Mouse (Mus musculus) common myeloid progenitor, adult 5-6 weeks (primary cell): ENCODE results near the gene Slc25a23. TPM values are rescaled to one million over a fixed set of nuclear protein-coding genes. Genes with fewer than 3 reads are reported as not detected.
A peak's percentile ranks its signal among the peaks of the same experiment; 100 is the strongest.

Source experiments
- ATAC-seq: replicated peaks from 2 replicates; pipeline ENCODE4 v1.8.0; 2016; ENCODE audit warnings: low read depth, mild to moderate bottlenecking, moderate TSS enrichment, inconsistent platforms; ENCODE audit not compliant: poor library complexity, severe bottlenecking
- total RNA-seq: library from RNA; stranded (forward); fragments of 200-1000, 187-1606 nt; gene quantifications from 2 replicates; pipeline ENCODE4 v1.2.3, GENCODE M21; 2017

Slc25a23 gene
- total RNA-seq, 1 experiment from 2014 or later = 11.6 TPM

- peak; percentile 92 for ATAC-seq
Measured at GRCm38 (mm10) chr17:57078336-57078735, 18.7 kb upstream of the Slc25a23 start, which contains the start of gene Dennd1c. Gene Dennd1c, minus strand, starts transcription at chr17:57078514.

DNA sequence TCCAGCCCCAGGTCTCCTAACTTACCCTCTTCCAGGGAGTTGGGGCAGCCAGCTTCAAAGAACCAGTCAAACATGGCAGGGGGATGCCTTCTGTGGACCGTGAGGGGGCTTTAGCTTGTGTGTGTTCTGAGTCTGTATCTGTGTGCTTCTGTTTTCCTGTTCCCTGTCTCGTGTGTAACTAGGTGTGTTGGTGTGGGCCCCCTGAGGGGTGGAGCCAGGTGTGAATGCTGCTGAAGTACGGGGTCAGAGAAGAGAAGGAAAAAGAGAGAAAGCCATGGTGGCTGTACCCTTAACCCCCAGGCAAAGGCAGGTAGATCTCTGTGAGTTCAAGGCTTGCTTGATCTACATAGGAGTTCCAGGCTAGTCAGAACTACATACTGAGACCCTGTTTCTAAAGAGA lies 17.3 kb upstream of the Slc25a23 start:
- no peak for ATAC-seq

- ATAC-seq = no peak
Measured at GRCm38 (mm10) chr17:57070699-57071098, 11.0 kb upstream of the Slc25a23 start.

GRCm38 (mm10) chr17:57070272-57070671 lies 10.6 kb upstream of the Slc25a23 start:
- no peak for ATAC-seq

- no peak for ATAC-seq
Measured at GRCm38 (mm10) chr17:57066908-57067307, 7.2 kb upstream of the Slc25a23 start.

DNA sequence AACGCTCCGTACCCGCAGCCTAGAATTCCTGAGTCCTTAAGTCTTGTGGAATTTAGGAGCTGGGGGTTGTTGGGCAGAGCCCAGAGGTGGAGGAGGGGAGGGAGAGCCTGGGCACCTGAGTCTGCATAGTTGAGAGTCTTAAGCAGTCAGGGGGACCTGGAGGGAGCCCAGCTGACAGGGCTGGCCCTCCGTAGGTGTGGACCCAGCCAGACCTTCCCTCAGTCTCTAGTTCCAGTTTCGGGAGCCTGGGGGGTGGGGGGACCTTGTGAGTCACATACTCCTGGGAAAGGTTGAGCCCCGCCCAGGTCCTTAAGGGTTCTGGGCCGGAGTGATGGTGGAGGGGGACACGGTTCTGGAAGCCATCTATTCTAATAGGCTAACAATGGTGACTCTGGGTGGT lies 3.4 kb upstream of the Slc25a23 start:
- ATAC-seq = no peak

GRCm38 (mm10) chr17:57062548-57062947 lies 2.9 kb upstream of the Slc25a23 start:
- no peak for ATAC-seq

DNA sequence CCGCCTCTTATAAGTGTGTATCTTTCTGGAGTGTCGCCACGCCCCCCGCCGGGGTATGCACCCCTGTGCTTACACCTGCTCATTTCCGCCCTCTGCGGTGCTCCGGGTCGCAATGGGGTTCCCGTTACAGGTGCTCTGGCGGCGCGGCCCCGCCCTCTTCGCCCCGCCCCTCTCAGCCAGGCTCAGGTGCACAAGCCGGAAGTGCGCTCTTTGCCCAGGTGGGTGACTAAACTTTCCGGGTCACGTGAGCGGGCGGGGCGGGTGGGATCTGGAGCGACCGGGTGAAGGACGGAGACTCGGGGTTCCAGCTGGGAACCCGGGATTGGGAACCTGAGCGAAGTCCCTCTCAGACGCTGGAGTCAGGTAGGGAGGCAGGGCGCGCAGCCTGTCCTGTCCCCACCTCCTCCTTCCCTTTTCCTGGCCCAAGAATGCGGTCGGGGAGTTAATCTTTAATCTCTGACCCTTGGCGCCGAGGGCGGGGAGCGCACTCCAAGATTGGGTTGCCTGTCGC lies 2.4 kb upstream of the Slc25a23 start:
- no peak for ATAC-seq

DNA sequence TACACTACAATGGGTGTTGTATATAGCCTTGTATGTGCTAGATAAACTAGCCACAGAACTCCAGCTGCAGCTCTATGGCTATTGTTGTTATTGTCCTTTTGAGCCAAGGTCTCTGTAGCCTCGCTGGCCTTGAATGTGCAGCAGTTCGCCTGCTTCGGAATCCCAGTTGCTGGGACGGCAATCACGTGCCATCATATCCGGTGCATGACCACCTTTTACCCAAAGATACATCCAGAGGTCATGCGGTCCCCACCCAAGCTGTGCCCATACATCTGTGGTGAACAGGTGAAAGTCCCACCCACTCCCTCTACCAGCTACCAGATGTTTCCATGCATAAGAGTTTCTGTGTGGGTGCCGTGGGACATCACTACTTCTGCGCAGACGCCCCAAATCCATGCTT lies 1.4 kb upstream of the Slc25a23 start:
- ATAC-seq = no peak

GRCm38 (mm10) chr17:57060231-57060801 lies 653 bp upstream of the Slc25a23 start:
- peak; percentile 82 for ATAC-seq

GRCm38 (mm10) chr17:57058891-57059485 lies 675 bp downstream of the Slc25a23 start, which contains the start of gene Crb3:
Gene Crb3, plus strand, starts transcription at chr17:57059105.
- ATAC-seq = no peak

- no peak for ATAC-seq
Measured at GRCm38 (mm10) chr17:57056246-57056645, 3.4 kb downstream of the Slc25a23 start.

DNA sequence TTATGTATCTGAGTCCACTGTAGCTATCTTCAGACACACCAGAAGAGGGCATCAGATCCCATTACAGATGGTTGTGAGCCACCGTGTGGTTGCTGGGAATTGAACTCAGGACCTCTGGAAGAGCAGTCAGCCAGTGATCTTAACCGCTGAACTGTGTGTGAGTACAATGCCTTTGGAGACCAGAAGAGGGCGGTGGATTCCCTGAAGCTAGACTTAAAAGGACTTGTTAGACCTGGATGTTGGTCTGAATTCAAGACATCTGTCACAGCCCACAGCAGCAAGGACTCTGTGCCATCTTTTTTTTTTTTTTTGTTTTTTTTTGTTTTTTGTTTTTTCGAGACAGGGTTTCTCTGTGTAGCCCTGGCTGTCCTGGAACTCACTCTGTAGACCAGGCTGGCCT lies 8.0 kb downstream of the Slc25a23 start:
- ATAC-seq = peak; percentile 80

DNA sequence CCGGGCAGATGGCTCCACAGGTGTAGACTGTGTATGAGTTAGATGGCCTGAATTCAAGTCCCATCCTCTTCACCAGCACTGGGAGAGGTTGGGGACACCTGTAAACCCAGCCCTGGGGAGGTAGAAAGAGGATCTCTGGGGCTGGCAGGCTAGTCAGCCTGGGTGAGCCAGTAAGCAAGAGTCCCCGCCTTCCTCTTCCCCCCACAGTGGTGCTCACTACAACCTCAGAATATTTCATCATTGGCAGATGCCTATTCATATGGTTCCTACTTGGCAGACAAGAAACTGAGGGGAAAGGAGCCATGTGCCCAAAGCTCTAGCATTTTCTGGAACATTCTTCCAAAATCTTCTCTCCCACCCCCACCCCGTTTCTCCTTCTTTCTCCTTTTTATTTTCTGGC lies 10.8 kb downstream of the Slc25a23 start:
- ATAC-seq = peak; percentile 41; the same call in 1 of the 2 replicates

GRCm38 (mm10) chr17:57047406-57047805 lies 12.3 kb downstream of the Slc25a23 start:
- ATAC-seq = 0 out of 2 replicates have a peak, but pooled peaks have one; percentile 12

DNA sequence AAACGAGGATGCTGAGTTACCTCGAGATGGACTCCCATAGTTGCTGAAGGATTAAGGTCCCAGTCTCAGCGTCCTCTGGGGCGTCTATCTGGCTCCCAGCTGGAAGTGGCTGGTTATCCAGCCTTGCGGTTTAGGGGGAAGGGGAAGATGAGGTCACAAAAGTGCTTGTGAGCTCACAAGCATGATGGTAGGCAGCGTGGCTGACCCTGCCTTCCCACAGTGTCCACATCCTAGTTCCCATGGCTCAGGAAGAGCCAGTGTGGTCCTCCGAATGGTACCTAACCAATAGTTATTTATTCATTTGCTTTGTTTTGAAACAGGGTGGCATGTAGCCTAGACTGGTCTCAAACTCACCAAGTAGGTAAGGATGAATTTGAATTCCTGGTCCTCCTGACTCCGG lies 18.1 kb downstream of the Slc25a23 start, which contains the start of gene Slc25a41:
TSS of gene Slc25a41 (minus strand) at position 101 of the 400 bp plus-strand sequence.
- no peak for ATAC-seq

DNA sequence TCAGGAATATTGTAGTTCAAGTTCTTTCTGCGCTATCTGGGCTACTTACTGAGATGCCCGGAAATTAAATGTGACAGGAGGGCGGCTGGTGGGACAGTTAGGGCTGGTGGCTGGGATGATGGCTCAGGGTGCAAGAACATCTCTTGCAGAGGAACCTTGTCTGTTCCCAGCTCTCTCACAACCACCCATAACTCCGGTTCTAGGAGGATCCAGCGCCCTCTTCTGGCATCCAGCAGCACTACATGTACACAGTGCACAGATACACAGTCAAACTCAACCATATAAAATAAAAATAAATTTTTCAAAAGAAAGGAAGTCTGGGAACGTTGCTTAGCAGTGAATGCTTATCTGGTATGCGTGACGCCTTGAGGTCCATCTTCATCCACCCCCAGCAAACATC lies 20.7 kb downstream of the Slc25a23 start:
- peak; percentile 28 for ATAC-seq

GRCm38 (mm10) chr17:57032854-57033253 lies 26.8 kb downstream of the Slc25a23 start:
- ATAC-seq = no peak

DNA sequence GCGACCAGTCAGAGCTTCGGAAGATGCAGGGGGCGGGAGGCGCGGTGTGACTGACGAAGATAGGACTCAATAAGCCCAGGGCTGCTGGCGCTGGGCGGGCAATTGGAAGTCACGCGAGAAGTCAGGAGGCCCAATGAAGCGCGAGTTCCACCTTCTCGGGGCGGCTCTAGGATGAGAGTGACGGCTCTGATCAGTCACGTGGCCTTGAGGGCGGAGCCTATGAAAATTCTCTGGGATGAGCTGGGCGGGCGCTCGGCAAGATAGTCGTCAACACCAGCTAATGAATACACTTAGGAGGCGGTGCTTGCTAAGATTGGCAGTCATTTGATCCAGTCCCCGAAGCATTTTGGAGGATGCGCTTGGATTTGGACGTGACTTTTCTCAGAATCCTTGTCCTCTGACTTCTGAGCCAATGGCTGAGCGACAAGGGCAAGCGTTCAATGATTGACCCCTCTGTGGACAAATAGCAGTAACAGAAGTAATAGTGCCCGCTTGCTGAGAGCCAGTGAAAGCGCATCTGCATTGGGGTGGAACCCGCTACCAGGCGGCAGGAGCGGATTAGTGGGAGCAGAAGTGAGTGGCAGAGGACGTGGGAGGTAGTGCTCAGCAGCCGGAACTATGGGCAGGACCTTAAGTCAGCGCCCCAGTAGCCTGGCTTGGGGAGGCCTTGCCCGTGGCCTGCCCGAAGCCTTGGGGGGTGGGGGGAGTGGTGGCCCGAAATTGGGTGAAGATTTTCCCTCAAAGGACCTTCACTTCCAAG lies 27.8 kb downstream of the Slc25a23 start:
- peak; percentile 85 for ATAC-seq

GRCm38 (mm10) chr17:57030931-57031660 lies 28.6 kb downstream of the Slc25a23 start, which contains the start of gene Khsrp:
Gene Khsrp, minus strand, starts transcription at chr17:57031522.
- no peak for ATAC-seq
